Mouse (Mus musculus) stomach, postnatal 0 days (tissue): ENCODE measurements around the gene Iqca.

Experiments
- CTCF ChIP-seq: IDR thresholded peaks from 2 replicates; pipeline ENCODE4 v1.5.1; 2016; ENCODE audit warnings: antibody characterized with exemption, low read depth, mild to moderate bottlenecking, moderate library complexity
- EP300 ChIP-seq: optimal IDR thresholded peaks from 2 replicates; pipeline ENCODE3; 2016; ENCODE audit warnings: antibody characterized with exemption

DNA sequence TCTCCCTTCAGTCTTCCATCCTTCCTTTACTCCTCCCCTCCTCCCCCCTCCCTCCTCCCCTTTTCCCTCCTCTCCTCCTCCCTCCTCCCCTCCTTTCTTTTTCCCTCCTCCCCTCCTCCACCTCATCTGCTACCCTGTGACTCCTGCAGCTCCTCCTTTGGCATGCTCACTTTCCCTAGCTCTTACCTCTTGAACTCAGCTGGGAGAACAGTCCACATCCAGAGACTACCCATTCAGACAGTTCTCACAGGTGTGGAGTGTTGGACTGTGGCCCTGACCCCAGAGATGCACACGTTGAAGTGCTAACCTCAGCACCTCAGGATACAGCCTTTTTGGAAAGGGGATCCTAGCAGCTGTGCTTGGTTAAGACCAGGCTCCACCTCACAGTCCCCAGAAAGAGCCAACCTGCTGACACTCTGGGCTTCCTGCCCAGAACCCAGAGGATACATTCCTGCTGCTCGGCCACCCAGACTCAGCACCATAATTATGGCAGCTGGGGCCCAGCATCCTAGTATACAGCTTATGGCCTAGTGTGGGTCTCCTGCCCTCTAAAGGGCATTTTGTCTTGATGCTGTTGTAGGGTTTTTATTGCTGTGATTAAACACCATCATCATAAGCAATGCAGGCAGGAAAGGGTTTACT is 41.9 kb downstream of the Iqca start:
- peak; percentile 42 for TF ChIP-seq CTCF
- TF ChIP-seq EP300 = no peak
